Mouse (Mus musculus) MEL (cell line): ENCODE data around the gene Tcirg1. TPM values are rescaled to one million over a fixed set of nuclear protein-coding genes. Genes with fewer than 3 reads are reported as not detected.

Experiments
- DNase-seq: peaks from one replicate; pipeline ENCODE4 v3.0.0; 2011; ENCODE audit warnings: low read depth, low spot score
- H3K27ac ChIP-seq: 2 replicates; pipeline ENCODE4 v1.5.1; 2012; ENCODE audit warnings: low read depth, mild to moderate bottlenecking, control low read depth, low read length, moderate library complexity; ENCODE audit not compliant: control insufficient read depth
- H3K27me3 ChIP-seq, 2 experiments: fragments of 150-350 bp in 1 of 2; sonication (generic) in 1 of 2; 2 replicates each; pipeline ENCODE4 v1.6.1; 2012; ENCODE audit warnings: low read length in 2 of 2, mild to moderate bottlenecking in 2 of 2, improper control_type of control experiment in 1 of 2, moderate library complexity in 1 of 2; ENCODE audit not compliant: insufficient read depth in 2 of 2, control insufficient read depth in 1 of 2
- H3K36me3 ChIP-seq, 2 experiments: 2 replicates each; pipeline ENCODE4 v1.6.1; 2012 to 2014; ENCODE audit warnings: low read length in 2 of 2, improper control_type of control experiment in 1 of 2, inconsistent platforms in 1 of 2, mild to moderate bottlenecking in 1 of 2; ENCODE audit not compliant: insufficient read depth in 2 of 2, control insufficient read depth in 1 of 2
- H3K4me1 ChIP-seq, 2 experiments: fragments of 150-350 bp in 1 of 2; sonication (generic) in 1 of 2; 2 replicates each; pipeline ENCODE4 v1.6.1; 2012; ENCODE audit warnings: low read length in 2 of 2, improper control_type of control experiment in 1 of 2, mild to moderate bottlenecking in 1 of 2; ENCODE audit not compliant: insufficient read depth in 2 of 2, control insufficient read depth in 1 of 2
- H3K4me3 ChIP-seq, 2 experiments: fragments of 150-350 bp in 1 of 2; sonication (generic) in 1 of 2; 2 replicates each; pipeline ENCODE4 v1.5.1; 2012; ENCODE audit warnings: low read depth in 2 of 2, low read length in 2 of 2, mild to moderate bottlenecking in 2 of 2, moderate library complexity in 2 of 2, control low read depth in 1 of 2, improper control_type of control experiment in 1 of 2; ENCODE audit not compliant: control insufficient read depth in 1 of 2, insufficient read depth in 1 of 2
- H3K79me2 ChIP-seq: 2 replicates; pipeline ENCODE4 v1.6.1; 2012; ENCODE audit warnings: mild to moderate bottlenecking, low read length, moderate library complexity; ENCODE audit not compliant: control insufficient read depth, poor library complexity, insufficient read depth
- H3K9ac ChIP-seq: 2 replicates; pipeline ENCODE4 v1.6.1; 2012; ENCODE audit warnings: low read depth, mild to moderate bottlenecking, control low read depth, low read length, moderate library complexity; ENCODE audit not compliant: control insufficient read depth, poor library complexity, severe bottlenecking
- H3K9me3 ChIP-seq: fragments of 150-350 bp; sonication (generic); replicated peaks from 2 replicates; pipeline ENCODE4 v1.6.1; 2012; ENCODE audit warnings: mild to moderate bottlenecking, low read length, improper control_type of control experiment, moderate library complexity; ENCODE audit not compliant: insufficient read depth
- CHD1 ChIP-seq: IDR thresholded peaks from 2 replicates; pipeline ENCODE4 v1.6.1; 2012; ENCODE audit warnings: low read depth, mild to moderate bottlenecking, inconsistent platforms, low read length, improper control_type of control experiment
- CHD2 ChIP-seq: IDR thresholded peaks from 2 replicates; pipeline ENCODE4 v1.6.1; 2011; ENCODE audit warnings: low read length, improper control_type of control experiment
- CTCF ChIP-seq, 3 experiments: IDR thresholded peaks in 2 of 3; conservative IDR thresholded peaks in 1 of 3; 2 replicates each; pipeline ENCODE4 v1.5.1; 2011 to 2012; ENCODE audit warnings: low read length in 3 of 3, low read depth in 2 of 3, mild to moderate bottlenecking in 2 of 3, improper control_type of control experiment in 1 of 3, inconsistent platforms in 1 of 3, mixed read lengths in 1 of 3, moderate library complexity in 1 of 3; ENCODE audit not compliant: control insufficient read depth in 1 of 3, insufficient read depth in 1 of 3, poor library complexity in 1 of 3, severe bottlenecking in 1 of 3
- E2F4 ChIP-seq: IDR thresholded peaks from 2 replicates; pipeline ENCODE4 v1.6.1; 2011; ENCODE audit warnings: low read depth, low read length, improper control_type of control experiment, borderline replicate concordance
- ELF1 ChIP-seq: IDR thresholded peaks from 2 replicates; pipeline ENCODE4 v1.6.1; 2014; ENCODE audit warnings: low read depth, mild to moderate bottlenecking, inconsistent platforms, low read length, improper control_type of control experiment, moderate library complexity
- EP300 ChIP-seq, 2 experiments: IDR thresholded peaks; 2 replicates each; pipeline ENCODE4 v1.6.1; 2011; ENCODE audit warnings: improper control_type of control experiment in 2 of 2, low read length in 2 of 2, low read depth in 1 of 2, mild to moderate bottlenecking in 1 of 2
- GABPA ChIP-seq: IDR thresholded peaks from 2 replicates; pipeline ENCODE4 v1.6.1; 2012; ENCODE audit warnings: low read depth, mild to moderate bottlenecking, inconsistent platforms, low read length, improper control_type of control experiment, moderate library complexity
- HCFC1 ChIP-seq: IDR thresholded peaks from 2 replicates; pipeline ENCODE4 v1.6.1; 2012; ENCODE audit warnings: low read depth, mild to moderate bottlenecking, inconsistent platforms, low read length, improper control_type of control experiment, moderate library complexity
- JUND ChIP-seq: IDR thresholded peaks from 2 replicates; pipeline ENCODE4 v1.6.1; 2011; ENCODE audit warnings: low read depth, mild to moderate bottlenecking, improper control_type of control experiment, low read length
- KAT2A ChIP-seq: conservative IDR thresholded peaks from 2 replicates; pipeline ENCODE4 v1.6.1; 2012; ENCODE audit warnings: low read depth, low read length, improper control_type of control experiment, inconsistent platforms
- MAFK ChIP-seq: IDR thresholded peaks from 2 replicates; pipeline ENCODE4 v1.6.1; 2011; ENCODE audit warnings: low read depth, mild to moderate bottlenecking, low read length, improper control_type of control experiment, borderline replicate concordance
- MAX ChIP-seq: IDR thresholded peaks from 2 replicates; pipeline ENCODE4 v1.6.1; 2011; ENCODE audit warnings: low read length, improper control_type of control experiment
- MXI1 ChIP-seq: IDR thresholded peaks from 2 replicates; pipeline ENCODE4 v1.6.1; 2011; ENCODE audit warnings: mild to moderate bottlenecking, low read depth, low read length, improper control_type of control experiment
- MYC ChIP-seq: IDR thresholded peaks from 2 replicates; pipeline ENCODE4 v1.6.1; 2011; ENCODE audit warnings: low read depth, mild to moderate bottlenecking, low read length, improper control_type of control experiment, moderate library complexity
- NRF1 ChIP-seq: IDR thresholded peaks from 2 replicates; pipeline ENCODE4 v1.6.1; 2014; ENCODE audit warnings: low read depth, mild to moderate bottlenecking, inconsistent platforms, low read length, improper control_type of control experiment, moderate library complexity; ENCODE audit not compliant: poor library complexity, insufficient read depth, severe bottlenecking
- POLR2A ChIP-seq, 2 experiments: IDR thresholded peaks; 2 replicates each; pipeline ENCODE4 v1.6.1; 2011 to 2012; ENCODE audit warnings: low read length in 2 of 2, mild to moderate bottlenecking in 2 of 2, control low read depth in 1 of 2, improper control_type of control experiment in 1 of 2, low read depth in 1 of 2, moderate library complexity in 1 of 2; ENCODE audit not compliant: control insufficient read depth in 1 of 2, insufficient read depth in 1 of 2, poor library complexity in 1 of 2
- SIN3A ChIP-seq: IDR thresholded peaks from 2 replicates; pipeline ENCODE4 v1.6.1; 2012; ENCODE audit warnings: low read length, improper control_type of control experiment, inconsistent platforms
- TBP ChIP-seq: IDR thresholded peaks from 2 replicates; pipeline ENCODE4 v1.8.0; 2011; ENCODE audit warnings: low read depth, low read length, improper control_type of control experiment
- TCF12 ChIP-seq: IDR thresholded peaks from 2 replicates; pipeline ENCODE4 v1.6.1; 2014; ENCODE audit warnings: low read depth, mild to moderate bottlenecking, inconsistent platforms, low read length, improper control_type of control experiment, moderate library complexity
- UBTF ChIP-seq: IDR thresholded peaks from 2 replicates; pipeline ENCODE4 v1.6.1; 2012; ENCODE audit warnings: low read depth, mild to moderate bottlenecking, inconsistent platforms, low read length, improper control_type of control experiment, moderate library complexity, borderline replicate concordance; ENCODE audit not compliant: insufficient read depth
- USF1 ChIP-seq: IDR thresholded peaks from 2 replicates; pipeline ENCODE4 v1.6.1; 2014; ENCODE audit warnings: low read depth, mild to moderate bottlenecking, inconsistent platforms, low read length, improper control_type of control experiment, moderate library complexity
- ZNF384 ChIP-seq: IDR thresholded peaks from 2 replicates; pipeline ENCODE4 v1.6.1; 2012; ENCODE audit warnings: low read depth, mild to moderate bottlenecking, inconsistent platforms, low read length, improper control_type of control experiment
- polyA plus RNA-seq, 2 experiments: library from polyadenylated mRNA; stranded (reverse) in 1 of 2; unstranded in 1 of 2; fragments of >175 nt in 1 of 2; fragments of >200 nt in 1 of 2; gene quantifications; 2 replicates each; pipeline versions ENCODE4 v1.2.1 to v1.2.4; 2012; ENCODE audit warnings: low replicate concordance in 2 of 2, low read depth in 1 of 2; ENCODE audit not compliant: insufficient read length in 2 of 2, insufficient read depth in 1 of 2, missing spikeins in 1 of 2
- total RNA-seq: library from RNA; depleted of rRNA; stranded (reverse); fragments of 300-350 nt; gene quantifications from 2 replicates; pipeline ENCODE4 v1.2.3, GENCODE M21; 2012

Tcirg1 gene
- total and polyA plus RNA-seq, 3 experiments: 21.4 to 32.6 TPM; not detected in 1

GRCm38 (mm10) chr19:3914535-3914934 is 7.6 kb upstream of the Tcirg1 start:
- Histone ChIP-seq H3K9ac (no peak overlapping the region), H3K79me2 (peaks cover 14% of the 10 kb centered on the region), H3K27me3 (no peaks in the 10 kb centered on the region), H3K9me3 (no peaks in the 10 kb centered on the region), H3K27ac (no peak overlapping the region), H3K4me3 (no peak overlapping the region), H3K4me1 (peaks cover 0 to 19% of the 10 kb centered on the region in 2 experiments; a peak in 3 of 4 replicates), H3K36me3 (peaks cover 0 to 10% of the 10 kb centered on the region in 2 experiments; a peak in 2 of 4 replicates)
- TF ChIP-seq NRF1 (no peak), USF1 (peak; percentile 46; the same call in 1 of the 2 replicates), KAT2A (no peak), TBP (no peak), MAX (no peak)
- peak; percentile 23 for DNase-seq

GRCm38 (mm10) chr19:3913692-3914091 is 6.8 kb upstream of the Tcirg1 start:
- no peaks in the 10 kb centered on the region for H3K9me3 ChIP-seq
- no peak for TF ChIP-seq UBTF
- DNase-seq: no peak
- H3K36me3 ChIP-seq: peaks cover 0 to 10% of the 10 kb centered on the region in 2 experiments; a peak in 2 of 4 replicates
- H3K4me1 ChIP-seq: peaks cover 0 to 19% of the 10 kb centered on the region in 2 experiments; a peak in 3 of 4 replicates
- H3K27me3 ChIP-seq: no peaks in the 10 kb centered on the region
- peak overlapping the region; percentile 88 for H3K9ac ChIP-seq
- H3K79me2 ChIP-seq: peaks cover 14% of the 10 kb centered on the region
- H3K4me3 ChIP-seq: peak overlapping the region; percentile 86 to 88
- H3K27ac ChIP-seq: peak overlapping the region; percentile 79

DNA sequence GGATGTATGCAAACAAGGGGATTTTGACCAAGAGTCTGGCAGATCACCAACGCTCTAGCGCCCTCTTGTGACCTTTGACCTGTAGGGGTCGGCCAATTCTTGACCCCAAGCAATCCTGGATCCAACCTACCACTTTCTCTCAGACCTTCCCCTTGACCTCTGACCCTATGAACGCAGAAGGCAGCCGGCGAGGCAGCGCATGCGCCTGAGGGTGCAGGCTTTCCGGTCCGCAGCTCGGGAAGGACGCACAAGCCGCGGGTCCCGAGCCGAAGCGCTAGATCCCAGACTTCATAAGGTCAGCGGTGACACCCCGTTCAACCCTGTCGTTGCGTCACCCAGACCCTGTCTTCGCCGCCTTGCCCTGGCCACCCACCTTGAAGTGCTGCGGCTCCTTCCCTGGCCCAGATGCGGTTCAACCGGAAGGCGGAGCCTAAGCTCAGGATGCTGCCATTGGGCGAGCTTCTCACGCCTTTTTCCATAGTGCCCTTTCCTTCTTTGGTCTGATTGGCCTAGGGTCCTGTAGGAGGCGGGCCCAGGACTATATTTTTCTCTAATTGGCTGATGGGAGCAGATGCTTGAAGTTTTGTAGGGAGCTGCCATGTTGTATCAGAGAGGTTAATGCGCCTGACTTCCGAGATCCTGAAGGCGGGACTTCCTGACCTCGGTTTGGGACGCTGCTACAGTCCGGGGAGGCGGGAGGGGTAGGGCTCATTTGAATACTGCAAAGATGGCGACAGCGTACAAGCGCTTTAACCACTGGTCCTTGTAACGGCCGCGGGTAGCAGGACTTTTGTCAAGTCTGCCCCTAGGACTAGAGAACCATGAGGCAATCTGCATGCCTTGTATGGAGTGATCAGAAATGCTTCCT is 5.6 kb upstream of the Tcirg1 start, which contains the start of gene Ndufs8:
Gene Ndufs8 (minus strand): TSS at position 438 of the 868 bp plus-strand sequence.
- peaks cover 0 to 10% of the 10 kb centered on the region in 2 experiments; a peak in 2 of 4 replicates for H3K36me3 ChIP-seq
- no peaks in the 10 kb centered on the region for H3K27me3 ChIP-seq
- peak; percentile 99 for DNase-seq
- H3K27ac ChIP-seq: peak within 1 kb of the TSS; percentile 83
- peak within 1 kb of the TSS; percentile 90 for H3K9ac ChIP-seq
- H3K4me3 ChIP-seq: peak within 1 kb of the TSS; percentile 86 to 88
- peaks cover 14% of the 10 kb centered on the region for H3K79me2 ChIP-seq
- peaks cover 0 to 19% of the 10 kb centered on the region in 2 experiments; a peak in 3 of 4 replicates for H3K4me1 ChIP-seq
- H3K9me3 ChIP-seq: no peaks in the 10 kb centered on the region
- peak; percentile 91 for TF ChIP-seq TBP
- peak; percentile 94 for TF ChIP-seq SIN3A
- TF ChIP-seq CTCF (IDR thresholded peaks at IDR 0.05 in 2 of 3, conservative IDR thresholded peaks at IDR 0.05 in 1 of 3; ENCODE audit: control insufficient read depth in 1 of 3, insufficient read depth in 1 of 3, low read depth in 2 of 3, low read length in 3 of 3, poor library complexity in 1 of 3, severe bottlenecking in 1 of 3): peak in 1 of 3 experiments; percentile 12; a peak in 1 of 6 replicates
- TF ChIP-seq ELF1: peak; percentile 90
- TF ChIP-seq NRF1: peak; percentile 90
- TF ChIP-seq E2F4: 0 out of 2 replicates have a peak, but pooled peaks have one; percentile 39
- TF ChIP-seq TCF12: peak; percentile 40
- TF ChIP-seq MXI1: peak; percentile 92
- no peak for TF ChIP-seq MAFK
- peak; percentile 25; the same call in 1 of the 2 replicates for TF ChIP-seq JUND
- no peak for TF ChIP-seq UBTF
- TF ChIP-seq ZNF384: no peak
- peak; percentile 70 to 94 for TF ChIP-seq POLR2A (IDR thresholded peaks at IDR 0.05; ENCODE audit: control insufficient read depth in 1 of 2, insufficient read depth in 1 of 2, low read depth in 1 of 2, low read length in 2 of 2, poor library complexity in 1 of 2)
- TF ChIP-seq EP300 (IDR thresholded peaks at IDR 0.05; ENCODE audit: low read depth in 1 of 2, low read length in 2 of 2): no peak
- peak; percentile 93 for TF ChIP-seq HCFC1
- 0 out of 2 replicates have a peak, but pooled peaks have one; percentile 73 for TF ChIP-seq CHD1
- peak; percentile 51; the same call in 1 of the 2 replicates for TF ChIP-seq MYC
- peak; percentile 90 for TF ChIP-seq CHD2
- TF ChIP-seq GABPA: no peak
- TF ChIP-seq KAT2A: peak; percentile 89
